Comparison of ENCODE assay signal across 9 mouse cellular contexts in the genomic region with DNA sequence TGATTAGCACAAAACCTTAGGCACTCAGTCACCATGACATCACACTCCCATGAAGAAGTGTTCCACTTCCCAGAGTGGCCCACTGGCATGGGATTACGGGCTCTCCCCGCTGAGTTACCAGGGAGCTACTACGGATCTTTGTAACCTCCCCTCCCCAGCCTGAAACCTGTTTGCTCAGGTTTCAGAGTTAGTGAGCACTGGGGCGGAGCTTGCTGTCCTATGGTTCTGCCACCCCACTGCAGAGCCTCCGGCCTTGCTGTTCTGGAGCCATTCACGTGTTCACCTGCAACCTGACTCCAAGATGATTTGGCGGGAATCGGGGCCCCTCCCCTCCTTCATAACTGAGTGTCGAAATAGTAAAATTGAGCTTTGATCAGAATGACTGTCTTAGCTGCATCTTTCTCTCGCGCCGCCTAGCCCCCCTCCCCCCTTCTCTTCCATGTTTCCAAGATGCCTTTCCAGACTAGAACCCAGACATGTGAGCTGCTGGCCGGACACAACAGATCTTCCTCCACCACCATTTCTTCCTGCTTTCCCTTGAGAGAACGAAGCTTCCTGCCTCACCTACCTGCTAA.
A peak's percentile ranks its signal among the peaks of the same experiment; 100 is the strongest.
DNase-seq lines count a peak whose midpoint lies in the region; ATAC-seq and TF ChIP-seq lines count a peak whose summit lies in the region.
"Had no signal": no experiment of that assay in that cellular context is flagged by ENCODE, and none has a peak within 500 bp of the region (broad histone marks: within the 10 kb centered on the region; RNA-seq: fewer than 3 reads in every experiment).

No protein-coding gene starts in this region.

- no peak for TF ChIP-seq CTCF in kidney, postnatal 0 days (IDR thresholded peaks at IDR 0.05; ENCODE audit: low read depth)

- peaks cover 8% of the 10 kb centered on the region; the same call in 1 of the 2 replicates for H3K4me1 ChIP-seq in embryonic facial prominence, embryonic 12.5 days
- no peaks in the 10 kb centered on the region; the same call in 1 of the 2 replicates for H3K4me1 ChIP-seq in kidney, postnatal 0 days (replicated peaks; ENCODE audit: insufficient read depth, low read length)

- peak; percentile 92 for DNase-seq in R1 (ENCODE audit: low read depth, low spot score)
- peak; percentile 58 for DNase-seq in kidney, postnatal 0 days (ENCODE audit: low spot score)
- peak; percentile 50 for DNase-seq in lung, postnatal 10 days
- no peak for DNase-seq in gastrocnemius, postnatal 10 days
- no peak for DNase-seq in adrenal gland, postnatal 10 days
- DNase-seq in thymus, postnatal 10 days (ENCODE audit: low spot score in 2 of 2): no peak
- DNase-seq: adrenal gland, postnatal 36 days had no signal

- no peaks in the 10 kb centered on the region for H3K36me3 ChIP-seq in embryonic facial prominence, embryonic 12.5 days
- H3K36me3 ChIP-seq in kidney, postnatal 0 days (ENCODE audit: insufficient read depth, low read length): no peaks in the 10 kb centered on the region
- H3K36me3 ChIP-seq: G1E had no signal

- H3K27ac ChIP-seq in embryonic facial prominence, embryonic 12.5 days: no peak overlapping the region
- H3K27ac ChIP-seq in kidney, postnatal 0 days: 0 out of 2 replicates have a peak overlapping the region, but pooled peaks have one; percentile 25

- WGBS in embryonic facial prominence, embryonic 12.5 days: 33% methylated on average over 14 of the region's 14 CpGs
- WGBS in kidney, postnatal 0 days: 38% methylated on average over 14 of the region's 14 CpGs

- H3K27me3 ChIP-seq in embryonic facial prominence, embryonic 12.5 days: no peaks in the 10 kb centered on the region
- no peaks in the 10 kb centered on the region for H3K27me3 ChIP-seq in kidney, postnatal 0 days (ENCODE audit: insufficient read depth, low read length)

- no peaks in the 10 kb centered on the region for H3K9me3 ChIP-seq in embryonic facial prominence, embryonic 12.5 days
- no peaks in the 10 kb centered on the region for H3K9me3 ChIP-seq in kidney, postnatal 0 days (replicated peaks; ENCODE audit: low read length)
- H3K9me3 ChIP-seq: G1E had no signal

- 0 out of 2 replicates have a peak, but pooled peaks have one; percentile 28 for ATAC-seq in embryonic facial prominence, embryonic 12.5 days (ENCODE audit: insufficient number of reproducible peaks, insufficient read depth, low FRiP score, low TSS enrichment)
- ATAC-seq in kidney, postnatal 0 days (replicated peaks; ENCODE audit: low FRiP score, low read depth): peak; percentile 71; the same call in 1 of the 2 replicates

- H3K4me2 ChIP-seq in embryonic facial prominence, embryonic 12.5 days (replicated peaks): no peak overlapping the region
- no peak overlapping the region for H3K4me2 ChIP-seq in kidney, postnatal 0 days (ENCODE audit: low read length)

- no peak overlapping the region for H3K4me3 ChIP-seq in embryonic facial prominence, embryonic 12.5 days
- H3K4me3 ChIP-seq in kidney, postnatal 0 days (replicated peaks; ENCODE audit: low read depth, low read length): no peak overlapping the region

- no peak overlapping the region for H3K9ac ChIP-seq in embryonic facial prominence, embryonic 12.5 days
- no peak overlapping the region for H3K9ac ChIP-seq in kidney, postnatal 0 days (ENCODE audit: low read depth, low read length)

Comparison
In these comparisons a context has a peak if more than half of its experiments do, and no peak if none do; other contexts are left out.
1. DNase-seq: peak in R1 (single experiment), kidney, postnatal 0 days (single experiment) and lung, postnatal 10 days (single experiment); none in gastrocnemius, postnatal 10 days (single experiment), adrenal gland, postnatal 10 days (single experiment) and thymus, postnatal 10 days (0 of 2).